Mouse (Mus musculus) G1E (cell line): ENCODE data around the gene Hoxb2. TPM values are rescaled to one million over a fixed set of nuclear protein-coding genes. Genes with fewer than 3 reads are reported as not detected.

Experiments
- ATAC-seq: 2 replicates; pipeline ENCODE4 v1.8.0; 2016; ENCODE audit warnings: mild to moderate bottlenecking; ENCODE audit not compliant: insufficient number of reproducible peaks, poor library complexity, low FRiP score, severe bottlenecking; ENCODE audit errors: extremely low read depth
- DNase-seq: peaks from one replicate; pipeline ENCODE4 v3.0.0; 2012; ENCODE audit warnings: low spot score
- H3K27me3 ChIP-seq: 2 replicates; pipeline ENCODE4 v1.6.1; 2012; ENCODE audit warnings: mild to moderate bottlenecking, low read length, inconsistent platforms; ENCODE audit not compliant: insufficient read depth
- H3K36me3 ChIP-seq: replicated peaks from 2 replicates; pipeline ENCODE3; 2012; ENCODE audit warnings: mild to moderate bottlenecking, inconsistent platforms
- H3K4me1 ChIP-seq: 2 replicates; pipeline ENCODE4 v1.6.1; 2012; ENCODE audit warnings: low read depth, low read length, inconsistent platforms, mixed read lengths; ENCODE audit not compliant: insufficient read depth
- H3K4me3 ChIP-seq: 2 replicates; pipeline ENCODE4 v1.5.1; 2012; ENCODE audit warnings: low read depth, mild to moderate bottlenecking, inconsistent platforms, low read length, moderate library complexity, mixed read lengths
- H3K9me3 ChIP-seq: replicated peaks from 2 replicates; pipeline ENCODE4 v1.6.1; 2012; ENCODE audit warnings: inconsistent platforms
- CTCF ChIP-seq: IDR thresholded peaks from 2 replicates; pipeline ENCODE4 v1.5.1; 2012; ENCODE audit warnings: low read depth, low read length, inconsistent platforms, mixed read lengths
- GATA1 ChIP-seq: IDR thresholded peaks from 2 replicates; pipeline ENCODE4 v1.6.1; 2012; ENCODE audit warnings: borderline replicate concordance, low read length, inconsistent platforms, mixed read lengths
- GATA2 ChIP-seq: IDR thresholded peaks from 2 replicates; pipeline ENCODE4 v1.6.1; 2012; ENCODE audit warnings: low read depth, low read length, inconsistent platforms, borderline replicate concordance
- POLR2AphosphoS5 ChIP-seq: IDR thresholded peaks from 2 replicates; pipeline ENCODE4 v1.6.1; 2012; ENCODE audit warnings: low read depth, low read length, inconsistent platforms; ENCODE audit not compliant: insufficient replicate concordance
- TAL1 ChIP-seq: conservative IDR thresholded peaks from 2 replicates; pipeline ENCODE4 v1.6.1; 2012; ENCODE audit warnings: low read depth, low read length, inconsistent platforms, mixed read lengths
- polyA plus RNA-seq: library from polyadenylated mRNA; stranded (reverse); fragments of >175 nt; gene quantifications from 2 replicates; pipeline ENCODE4 v1.2.3, GENCODE M21; 2012
- total RNA-seq, 2 experiments: library from RNA; stranded (forward) in 1 of 2; stranded (reverse) in 1 of 2; fragments of 200-1000 nt in 1 of 2; fragments of >200 nt in 1 of 2; fragmentation: Nextera tagmentation in 1 of 2; gene quantifications; 2 replicates each; pipeline ENCODE4 v1.2.3; 2014 to 2017

Hoxb2 gene
- total and polyA plus RNA-seq, 3 experiments: 0.11 TPM; not detected in 2

DNA sequence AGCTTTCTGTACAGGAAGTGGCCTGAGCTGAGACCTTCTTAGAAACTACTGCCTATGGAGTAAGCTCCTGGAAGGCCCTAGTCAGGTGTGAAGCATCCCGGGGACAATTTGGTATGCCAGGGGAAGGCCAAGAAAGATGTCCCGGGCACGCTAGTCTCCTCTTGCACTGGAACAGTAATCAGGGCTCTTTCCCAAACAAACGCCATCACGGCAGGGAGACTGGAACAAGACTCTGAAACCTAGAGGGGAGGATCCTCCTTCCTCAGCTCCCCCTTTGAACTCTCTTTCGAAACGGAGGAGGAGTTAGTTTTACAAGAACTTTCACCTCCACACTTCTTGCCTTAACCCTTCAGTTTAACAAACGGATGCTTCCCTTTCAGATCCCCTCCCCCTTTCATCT is 18.2 kb upstream of the Hoxb2 start:
- Histone ChIP-seq H3K4me1 (no peaks in the 10 kb centered on the region), H3K27me3 (peaks cover 38% of the 10 kb centered on the region), H3K36me3 (no peaks in the 10 kb centered on the region), H3K4me3 (no peak overlapping the region), H3K9me3 (no peaks in the 10 kb centered on the region)
- TF ChIP-seq CTCF: no peak
- no peak for TF ChIP-seq TAL1
- TF ChIP-seq GATA1: no peak
- TF ChIP-seq GATA2: no peak
- TF ChIP-seq POLR2AphosphoS5: no peak
- DNase-seq: no peak
- ATAC-seq: no peak

GRCm38 (mm10) chr11:96332618-96333032 is 17.7 kb upstream of the Hoxb2 start:
- H3K4me1 ChIP-seq: no peaks in the 10 kb centered on the region
- no peak overlapping the region for H3K4me3 ChIP-seq
- DNase-seq (no peak), ATAC-seq (no peak)
- no peaks in the 10 kb centered on the region for H3K9me3 ChIP-seq
- peaks cover 35% of the 10 kb centered on the region for H3K27me3 ChIP-seq
- TF ChIP-seq POLR2AphosphoS5: no peak
- no peak for TF ChIP-seq GATA1
- TF ChIP-seq GATA2: no peak
- no peak for TF ChIP-seq TAL1
- TF ChIP-seq CTCF: no peak
- no peaks in the 10 kb centered on the region for H3K36me3 ChIP-seq

- TF ChIP-seq TAL1 (no peak), POLR2AphosphoS5 (no peak), CTCF (no peak), GATA2 (no peak), GATA1 (no peak)
- ATAC-seq (no peak), DNase-seq (no peak)
- Histone ChIP-seq H3K4me3 (no peak overlapping the region), H3K9me3 (no peaks in the 10 kb centered on the region), H3K36me3 (no peaks in the 10 kb centered on the region), H3K27me3 (peaks cover 35% of the 10 kb centered on the region), H3K4me1 (no peaks in the 10 kb centered on the region)
Observed at GRCm38 (mm10) chr11:96333241-96334001, 16.9 kb upstream of the Hoxb2 start.

DNA sequence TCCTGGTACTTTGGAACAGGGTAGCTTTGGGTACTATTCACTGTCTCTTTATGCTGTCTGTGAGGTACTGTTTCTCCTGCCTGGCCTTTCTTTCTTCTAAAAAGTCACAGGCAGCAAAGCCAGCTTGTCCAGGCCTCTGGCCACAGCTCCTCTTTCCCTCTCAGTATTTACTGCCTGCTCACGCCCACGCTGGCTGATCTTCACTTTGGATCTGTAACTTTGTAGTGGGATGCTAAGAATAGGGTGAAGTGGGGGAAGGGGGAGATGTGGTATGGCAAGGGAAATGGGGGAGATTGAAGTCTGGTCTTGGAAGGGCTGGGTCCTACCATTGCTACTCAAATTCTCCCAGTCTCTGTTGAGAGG is 16.3 kb upstream of the Hoxb2 start:
- H3K9me3 ChIP-seq: no peaks in the 10 kb centered on the region
- H3K4me3 ChIP-seq: no peak overlapping the region
- no peaks in the 10 kb centered on the region for H3K36me3 ChIP-seq
- H3K4me1 ChIP-seq: no peaks in the 10 kb centered on the region
- H3K27me3 ChIP-seq: peaks cover 35% of the 10 kb centered on the region
- no peak for ATAC-seq
- TF ChIP-seq POLR2AphosphoS5 (no peak), GATA2 (no peak), TAL1 (no peak), CTCF (no peak), GATA1 (no peak)
- DNase-seq: no peak

DNA sequence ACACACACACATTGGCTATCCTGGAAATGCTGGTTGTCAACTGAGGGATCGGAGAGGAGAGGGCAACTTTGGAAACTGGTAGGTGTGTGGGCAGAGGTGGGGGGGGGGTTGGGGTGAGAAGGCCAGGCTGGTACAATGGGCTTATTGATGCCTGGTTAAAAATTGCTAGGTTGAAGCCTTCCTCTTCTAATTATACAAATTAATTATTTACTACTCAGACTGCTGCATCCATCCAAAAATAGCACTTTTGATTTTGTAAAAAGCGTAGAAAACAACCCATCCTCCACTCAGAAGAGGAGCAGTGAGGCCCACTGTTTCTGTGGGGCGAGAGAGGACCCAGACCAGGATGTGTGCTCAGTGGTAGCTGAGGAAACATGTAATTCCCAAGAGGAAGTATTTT is 15.3 kb upstream of the Hoxb2 start:
- peaks cover 36% of the 10 kb centered on the region for H3K27me3 ChIP-seq
- no peaks in the 10 kb centered on the region for H3K4me1 ChIP-seq
- H3K4me3 ChIP-seq: no peak overlapping the region
- H3K9me3 ChIP-seq: no peaks in the 10 kb centered on the region
- TF ChIP-seq GATA2: no peak
- no peak for TF ChIP-seq GATA1
- no peak for TF ChIP-seq POLR2AphosphoS5
- TF ChIP-seq TAL1: no peak
- TF ChIP-seq CTCF: no peak
- ATAC-seq: no peak
- DNase-seq: no peak
- no peaks in the 10 kb centered on the region for H3K36me3 ChIP-seq

GRCm38 (mm10) chr11:96336597-96336996 is 13.7 kb upstream of the Hoxb2 start:
- Histone ChIP-seq H3K4me3 (no peak overlapping the region), H3K9me3 (no peaks in the 10 kb centered on the region), H3K4me1 (no peaks in the 10 kb centered on the region), H3K36me3 (no peaks in the 10 kb centered on the region), H3K27me3 (peaks cover 35% of the 10 kb centered on the region)
- no peak for ATAC-seq
- no peak for TF ChIP-seq POLR2AphosphoS5
- TF ChIP-seq TAL1: no peak
- TF ChIP-seq GATA2: no peak
- no peak for TF ChIP-seq CTCF
- TF ChIP-seq GATA1: no peak
- DNase-seq: no peak

GRCm38 (mm10) chr11:96337026-96337425 is 13.3 kb upstream of the Hoxb2 start:
- ATAC-seq (no peak), DNase-seq (no peak)
- TF ChIP-seq POLR2AphosphoS5: no peak
- no peak for TF ChIP-seq GATA2
- TF ChIP-seq CTCF: no peak
- no peak for TF ChIP-seq GATA1
- TF ChIP-seq TAL1: no peak
- Histone ChIP-seq H3K27me3 (peaks cover 35% of the 10 kb centered on the region), H3K4me3 (no peak overlapping the region), H3K36me3 (no peaks in the 10 kb centered on the region), H3K9me3 (no peaks in the 10 kb centered on the region), H3K4me1 (no peaks in the 10 kb centered on the region)
